Mouse (Mus musculus) lung, postnatal 25 days (tissue): ENCODE measurements at regions not wholly inside any gene's neighbourhood (a gene's known extent, or its start where the extent isn't known, plus 50 kb on each side); places are given as distances from the start of the nearest gene placed in this dataset.

Source experiments
- DNase-seq: peaks from one replicate; pipeline ENCODE4 v3.0.0; 2022; ENCODE audit warnings: low spot score

- DNase-seq = no peak
Observed at GRCm38 (mm10) chr7:111420698-111421097, 337.9 kb upstream of the Eif4g2 start.

GRCm38 (mm10) chr7:111417735-111418134, 334.9 kb upstream of the Eif4g2 start:
- DNase-seq = no peak

GRCm38 (mm10) chr7:111416061-111416460, 333.2 kb upstream of the Eif4g2 start:
- no peak for DNase-seq

- DNase-seq = no peak
Observed at GRCm38 (mm10) chr7:111413745-111414144, 330.9 kb upstream of the Eif4g2 start.

- no peak for DNase-seq
Observed at GRCm38 (mm10) chr7:111412957-111413356, 330.1 kb upstream of the Eif4g2 start.

GRCm38 (mm10) chr7:111411386-111411960, 328.6 kb upstream of the Eif4g2 start:
- no peak for DNase-seq

GRCm38 (mm10) chr7:111395972-111396371, 313.1 kb upstream of the Eif4g2 start:
- DNase-seq = no peak

- no peak for DNase-seq
Observed at GRCm38 (mm10) chr7:111395111-111395510, 312.3 kb upstream of the Eif4g2 start.

GRCm38 (mm10) chr7:111393846-111394245, 311.0 kb upstream of the Eif4g2 start:
- no peak for DNase-seq

- no peak for DNase-seq
Observed at GRCm38 (mm10) chr7:111389690-111390089, 306.9 kb upstream of the Eif4g2 start.

GRCm38 (mm10) chr7:111374534-111374933, 291.7 kb upstream of the Eif4g2 start:
- no peak for DNase-seq

- no peak for DNase-seq
Observed at GRCm38 (mm10) chr7:111373380-111374173, 290.7 kb upstream of the Eif4g2 start.

- no peak for DNase-seq
Observed at GRCm38 (mm10) chr7:111370421-111370887, 287.6 kb upstream of the Eif4g2 start.

- DNase-seq = no peak
Observed at GRCm38 (mm10) chr7:111368296-111369004, 285.6 kb upstream of the Eif4g2 start.

- DNase-seq = no peak
Observed at GRCm38 (mm10) chr7:111366951-111367653, 284.3 kb upstream of the Eif4g2 start.

GRCm38 (mm10) chr7:111365384-111365783, 282.6 kb upstream of the Eif4g2 start:
- no peak for DNase-seq

GRCm38 (mm10) chr7:111363206-111363605, 280.4 kb upstream of the Eif4g2 start:
- DNase-seq = no peak

- no peak for DNase-seq
Observed at GRCm38 (mm10) chr7:111362646-111363045, 279.8 kb upstream of the Eif4g2 start.

GRCm38 (mm10) chr7:111355088-111355656, 272.3 kb upstream of the Eif4g2 start:
- DNase-seq = no peak

- DNase-seq = no peak
Observed at GRCm38 (mm10) chr7:111354066-111354465, 271.2 kb upstream of the Eif4g2 start.

GRCm38 (mm10) chr7:111352176-111352575, 269.3 kb upstream of the Eif4g2 start:
- peak; percentile 13 for DNase-seq

- no peak for DNase-seq
Observed at GRCm38 (mm10) chr7:111345117-111345516, 262.3 kb upstream of the Eif4g2 start.
